Mouse (Mus musculus): Measurements from ENCODE around the gene Zim1. TPM values are rescaled to one million over a fixed set of nuclear protein-coding genes. Genes with fewer than 3 reads are reported as not detected.

The Zim1 gene
- polyA plus RNA-seq, 1 experiment from 2014 or later = 1.3 TPM

- 40% methylated on average over 19 of the region's 19 CpGs for WGBS (ENCODE audit: insufficient replicate concordance)
- Histone ChIP-seq H3K4me2 (peak overlapping the region; percentile 58), H3K27me3 (peaks cover 20% of the 10 kb centered on the region), H3K36me3 (replicated peaks) (peaks cover 6% of the 10 kb centered on the region; the same call in 1 of the 2 replicates), H3K9me3 (replicated peaks) (peaks cover 6% of the 10 kb centered on the region; the same call in 1 of the 2 replicates), H3K9ac (no peak overlapping the region), H3K4me3 (replicated peaks) (peak overlapping the region; percentile 28), H3K27ac (replicated peaks) (peak overlapping the region; percentile 48; the same call in 1 of the 2 replicates), H3K4me1 (replicated peaks) (no peaks in the 10 kb centered on the region)
- ATAC-seq (ENCODE audit: insufficient read depth) = peak; percentile 12
These were observed 31.3 kb upstream of the Zim1 start for GRCm38 (mm10) chr7:6727351-6728121.

- no peak overlapping the region for H3K27ac ChIP-seq (replicated peaks)
- 72% methylated on average over 15 of the region's 15 CpGs for WGBS (ENCODE audit: insufficient replicate concordance)
- H3K4me2 ChIP-seq = no peak overlapping the region
- no peaks in the 10 kb centered on the region for H3K27me3 ChIP-seq
- no peaks in the 10 kb centered on the region for H3K4me1 ChIP-seq (replicated peaks)
- no peak overlapping the region for H3K9ac ChIP-seq
- no peak for ATAC-seq (ENCODE audit: insufficient read depth)
- H3K4me3 ChIP-seq (replicated peaks) = no peak overlapping the region
- H3K36me3 ChIP-seq (replicated peaks) = peaks cover 17% of the 10 kb centered on the region; the same call in 1 of the 2 replicates
- H3K9me3 ChIP-seq (replicated peaks) = peaks cover 5% of the 10 kb centered on the region; the same call in 1 of the 2 replicates
These were observed 13.1 kb upstream of the Zim1 start for GRCm38 (mm10) chr7:6709396-6709795.

GRCm38 (mm10) chr7:6708451-6709180 is 12.4 kb upstream of the Zim1 start:
- H3K4me1 ChIP-seq (replicated peaks) = no peaks in the 10 kb centered on the region
- peaks cover 17% of the 10 kb centered on the region; the same call in 1 of the 2 replicates for H3K36me3 ChIP-seq (replicated peaks)
- WGBS (ENCODE audit: insufficient replicate concordance) = 76% methylated on average over 17 of the region's 17 CpGs

GRCm38 (mm10) chr7:6707416-6708015 is 11.3 kb upstream of the Zim1 start:
- Histone ChIP-seq H3K27ac (replicated peaks) (no peak overlapping the region), H3K27me3 (no peaks in the 10 kb centered on the region), H3K36me3 (replicated peaks) (peaks cover 15% of the 10 kb centered on the region; the same call in 1 of the 2 replicates), H3K9me3 (replicated peaks) (peaks cover 5% of the 10 kb centered on the region; the same call in 1 of the 2 replicates), H3K4me3 (replicated peaks) (no peak overlapping the region), H3K4me1 (replicated peaks) (no peaks in the 10 kb centered on the region), H3K9ac (no peak overlapping the region), H3K4me2 (no peak overlapping the region)
- ATAC-seq (ENCODE audit: insufficient read depth) = no peak
- 80% methylated on average over 23 of the region's 23 CpGs for WGBS (ENCODE audit: insufficient replicate concordance)

More at GRCm38 (mm10) chr7:6708451-6709180, 12.4 kb upstream of the Zim1 start:
- ATAC-seq (ENCODE audit: insufficient read depth) = no peak
- Histone ChIP-seq H3K4me3 (replicated peaks) (no peak overlapping the region), H3K27ac (replicated peaks) (no peak overlapping the region), H3K9ac (no peak overlapping the region), H3K27me3 (no peaks in the 10 kb centered on the region), H3K4me2 (no peak overlapping the region), H3K9me3 (replicated peaks) (peaks cover 5% of the 10 kb centered on the region; the same call in 1 of the 2 replicates)

GRCm38 (mm10) chr7:6699230-6699629 is 3.0 kb upstream of the Zim1 start:
- no peaks in the 10 kb centered on the region for H3K4me1 ChIP-seq (replicated peaks)
- no peak overlapping the region for H3K9ac ChIP-seq
- no peaks in the 10 kb centered on the region for H3K9me3 ChIP-seq (replicated peaks)
- no peak overlapping the region for H3K27ac ChIP-seq (replicated peaks)
- WGBS (ENCODE audit: insufficient replicate concordance) = 49% methylated on average over 3 of the region's 3 CpGs
- no peak for ATAC-seq (ENCODE audit: insufficient read depth)
- H3K4me2 ChIP-seq = no peak overlapping the region
- H3K27me3 ChIP-seq = no peaks in the 10 kb centered on the region
- H3K36me3 ChIP-seq (replicated peaks) = no peaks in the 10 kb centered on the region
- no peak overlapping the region for H3K4me3 ChIP-seq (replicated peaks)

- WGBS (ENCODE audit: insufficient replicate concordance) = 79% methylated on average over 6 of the region's 6 CpGs
- Histone ChIP-seq H3K9me3 (replicated peaks) (no peaks in the 10 kb centered on the region), H3K4me2 (no peak overlapping the region), H3K9ac (no peak overlapping the region), H3K4me3 (replicated peaks) (no peak overlapping the region), H3K4me1 (replicated peaks) (no peaks in the 10 kb centered on the region), H3K36me3 (replicated peaks) (no peaks in the 10 kb centered on the region), H3K27ac (replicated peaks) (no peak overlapping the region), H3K27me3 (no peaks in the 10 kb centered on the region)
- ATAC-seq (ENCODE audit: insufficient read depth) = no peak
These were observed 10.7 kb downstream of the Zim1 start for GRCm38 (mm10) chr7:6685511-6685910.

- 52% methylated on average over 3 of the region's 3 CpGs for WGBS (ENCODE audit: insufficient replicate concordance)
- H3K4me3 ChIP-seq (replicated peaks) = no peak overlapping the region
- H3K4me2 ChIP-seq = no peak overlapping the region
- H3K9ac ChIP-seq = no peak overlapping the region
- H3K4me1 ChIP-seq (replicated peaks) = no peaks in the 10 kb centered on the region
- H3K36me3 ChIP-seq (replicated peaks) = no peaks in the 10 kb centered on the region
- no peak overlapping the region for H3K27ac ChIP-seq (replicated peaks)
- ATAC-seq (ENCODE audit: insufficient read depth) = no peak
- no peaks in the 10 kb centered on the region for H3K27me3 ChIP-seq
- 0 out of 2 replicates have a peak, but pooled peaks cover 4% of the 10 kb centered on the region for H3K9me3 ChIP-seq (replicated peaks)
These were observed 29.5 kb downstream of the Zim1 start for GRCm38 (mm10) chr7:6666726-6667125.

GRCm38 (mm10) chr7:6663430-6663829 is 32.8 kb downstream of the Zim1 start:
- H3K9ac ChIP-seq = no peak overlapping the region
- no peaks in the 10 kb centered on the region for H3K36me3 ChIP-seq (replicated peaks)
- no peak overlapping the region for H3K4me2 ChIP-seq
- H3K4me3 ChIP-seq (replicated peaks) = no peak overlapping the region
- 62% methylated on average over 7 of the region's 7 CpGs for WGBS (ENCODE audit: insufficient replicate concordance)
- H3K27ac ChIP-seq (replicated peaks) = no peak overlapping the region
- no peaks in the 10 kb centered on the region for H3K4me1 ChIP-seq (replicated peaks)
- H3K9me3 ChIP-seq (replicated peaks) = no peaks in the 10 kb centered on the region
- no peaks in the 10 kb centered on the region for H3K27me3 ChIP-seq
- no peak for ATAC-seq (ENCODE audit: insufficient read depth)

GRCm38 (mm10) chr7:6659605-6660004 is 36.6 kb downstream of the Zim1 start:
- Histone ChIP-seq H3K4me1 (replicated peaks) (no peaks in the 10 kb centered on the region), H3K9ac (no peak overlapping the region), H3K9me3 (replicated peaks) (no peaks in the 10 kb centered on the region), H3K27me3 (no peaks in the 10 kb centered on the region), H3K36me3 (replicated peaks) (no peaks in the 10 kb centered on the region), H3K4me2 (no peak overlapping the region), H3K4me3 (replicated peaks) (no peak overlapping the region), H3K27ac (replicated peaks) (no peak overlapping the region)
- 24% methylated on average over 2 of the region's 2 CpGs for WGBS (ENCODE audit: insufficient replicate concordance)
- no peak for ATAC-seq (ENCODE audit: insufficient read depth)

- WGBS (ENCODE audit: insufficient replicate concordance) = 66% methylated on average over 7 of the region's 7 CpGs
- no peaks in the 10 kb centered on the region for H3K9me3 ChIP-seq (replicated peaks)
- no peak overlapping the region for H3K4me3 ChIP-seq (replicated peaks)
- no peak for ATAC-seq (ENCODE audit: insufficient read depth)
- H3K36me3 ChIP-seq (replicated peaks) = no peaks in the 10 kb centered on the region
- H3K4me2 ChIP-seq = no peak overlapping the region
- no peak overlapping the region for H3K27ac ChIP-seq (replicated peaks)
- H3K9ac ChIP-seq = no peak overlapping the region
- no peaks in the 10 kb centered on the region for H3K27me3 ChIP-seq
- H3K4me1 ChIP-seq (replicated peaks) = no peaks in the 10 kb centered on the region
These were observed 37.6 kb downstream of the Zim1 start for GRCm38 (mm10) chr7:6658606-6659005.

- Histone ChIP-seq H3K9ac (no peak overlapping the region), H3K9me3 (replicated peaks) (no peaks in the 10 kb centered on the region), H3K36me3 (replicated peaks) (no peaks in the 10 kb centered on the region), H3K4me2 (no peak overlapping the region), H3K27me3 (no peaks in the 10 kb centered on the region), H3K4me3 (replicated peaks) (no peak overlapping the region), H3K4me1 (replicated peaks) (no peaks in the 10 kb centered on the region), H3K27ac (replicated peaks) (no peak overlapping the region)
- ATAC-seq (ENCODE audit: insufficient read depth) = no peak
- 37% methylated on average over 5 of the region's 5 CpGs for WGBS (ENCODE audit: insufficient replicate concordance)
These were observed 44.1 kb downstream of the Zim1 start for GRCm38 (mm10) chr7:6652151-6652550.
